Mouse (Mus musculus) intestine, embryonic 16.5 days (tissue): ENCODE measurements around the gene Tmpo. TPM values are rescaled to one million over a fixed set of nuclear protein-coding genes. Genes with fewer than 3 reads are reported as not detected.

Experiments used
- ATAC-seq: fragments of 200-750 bp; cut with Nextera tagmentation; 2 replicates; pipeline ENCODE4 v1.8.0; 2017; ENCODE audit warnings: moderate TSS enrichment, moderate library complexity
- H3K27ac ChIP-seq: fragments of 300-500 bp; sonication (generic); 2 replicates; pipeline ENCODE4 v1.5.1; 2014; ENCODE audit warnings: mild to moderate bottlenecking, low read length
- H3K27me3 ChIP-seq: fragments of 300-500 bp; sonication (generic); replicated peaks from 2 replicates; pipeline ENCODE4 v1.6.1; 2014; ENCODE audit warnings: low read length, control low read depth, mixed read lengths; ENCODE audit not compliant: control insufficient read depth, insufficient read depth
- H3K36me3 ChIP-seq: fragments of 300-500 bp; sonication (generic); 2 replicates; pipeline ENCODE4 v1.6.1; 2014; ENCODE audit warnings: low read length, control low read depth; ENCODE audit not compliant: control insufficient read depth, insufficient read depth
- H3K4me1 ChIP-seq: fragments of 300-500 bp; sonication (generic); 2 replicates; pipeline ENCODE4 v1.6.1; 2014; ENCODE audit warnings: low read length, control low read depth, mixed read lengths; ENCODE audit not compliant: control insufficient read depth, insufficient read depth
- H3K4me2 ChIP-seq: fragments of 300-500 bp; sonication (generic); 2 replicates; pipeline ENCODE4 v1.6.1; 2014; ENCODE audit warnings: low read depth, low read length, control low read depth
- H3K4me3 ChIP-seq: fragments of 300-500 bp; sonication (generic); 2 replicates; pipeline ENCODE4 v1.5.1; 2014; ENCODE audit warnings: mild to moderate bottlenecking, low read length
- H3K9ac ChIP-seq: fragments of 300-500 bp; sonication (generic); 2 replicates; pipeline ENCODE4 v1.6.1; 2014; ENCODE audit warnings: low read depth, low read length
- H3K9me3 ChIP-seq: fragments of 300-500 bp; sonication (generic); 2 replicates; pipeline ENCODE4 v1.6.1; 2016; ENCODE audit warnings: low read length, control low read depth; ENCODE audit not compliant: control insufficient read depth
- WGBS: fragments of 180-500 bp; shearing (Covaris S2); extraction: QIAGEN DNeasy Blood & Tissue Kit; methylation state at CpG from one replicate; pipeline ENCODE4 v1.1.7; 2014; 5-methylcytosine and 5-hydroxymethylcytosine counted together
- polyA plus RNA-seq: library from polyadenylated mRNA; unstranded; fragments of >200 nt; fragmentation: Nextera tagmentation; extraction: Ambion mirVana; gene quantifications from 2 replicates; pipeline ENCODE4 v1.2.1, GENCODE M21; 2015

Gene Tmpo
- polyA plus RNA-seq, 1 experiment from 2014 or later, result 111 TPM

DNA sequence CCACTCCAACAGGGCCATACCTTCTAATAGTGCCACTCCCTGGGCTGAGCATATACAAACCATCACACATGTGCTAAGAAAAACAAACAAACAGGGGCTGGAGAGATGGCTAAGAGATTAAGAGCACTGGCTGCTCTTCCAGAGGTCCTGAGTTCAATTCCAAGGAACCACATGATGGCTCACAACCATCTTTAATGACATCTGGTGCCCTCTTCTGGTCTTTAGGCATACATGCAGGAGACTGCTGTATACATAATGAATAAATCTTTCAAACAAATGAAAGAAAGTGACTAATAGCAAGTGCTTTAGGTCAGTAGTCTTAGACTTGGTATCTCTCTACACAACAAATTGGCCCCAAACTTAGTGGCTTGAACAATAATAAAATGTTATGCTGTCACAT, 26.2 kb upstream of the Tmpo start:
- H3K27me3 ChIP-seq, result no peaks in the 10 kb centered on the region
- ATAC-seq, result no peak
- no peak overlapping the region for H3K4me2 ChIP-seq
- no peaks in the 10 kb centered on the region for H3K36me3 ChIP-seq
- no peaks in the 10 kb centered on the region for H3K4me1 ChIP-seq
- no peak overlapping the region for H3K27ac ChIP-seq
- no peaks in the 10 kb centered on the region for H3K9me3 ChIP-seq
- no peak overlapping the region for H3K9ac ChIP-seq
- H3K4me3 ChIP-seq, result no peak overlapping the region

DNA sequence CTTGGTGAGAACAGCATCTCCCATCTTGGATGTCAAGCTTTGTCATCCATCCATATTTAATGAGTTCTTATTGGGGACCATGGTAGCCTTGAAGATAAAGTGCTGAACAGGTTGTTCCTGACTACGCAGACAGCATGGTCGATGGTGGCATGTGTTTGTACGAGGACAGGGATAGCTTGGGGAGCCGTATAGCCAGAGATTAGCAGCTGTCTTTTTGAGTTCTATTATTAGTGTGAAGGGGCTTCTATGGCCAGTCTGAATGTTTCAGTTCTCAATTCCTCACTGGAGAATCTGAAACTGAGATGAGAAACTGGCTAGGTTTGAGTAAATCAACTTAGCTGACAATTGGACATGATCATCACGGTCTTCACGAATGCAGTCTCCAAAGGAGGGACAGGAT, 24.5 kb upstream of the Tmpo start:
- H3K9ac ChIP-seq, result no peak overlapping the region
- no peaks in the 10 kb centered on the region for H3K9me3 ChIP-seq
- no peaks in the 10 kb centered on the region for H3K36me3 ChIP-seq
- H3K4me2 ChIP-seq, result no peak overlapping the region
- H3K27me3 ChIP-seq, result no peaks in the 10 kb centered on the region
- ATAC-seq, result no peak
- H3K4me1 ChIP-seq, result no peaks in the 10 kb centered on the region
- H3K4me3 ChIP-seq, result no peak overlapping the region
- WGBS, result 85% methylated on average over 6 of the region's 6 CpGs
- no peak overlapping the region for H3K27ac ChIP-seq

DNA sequence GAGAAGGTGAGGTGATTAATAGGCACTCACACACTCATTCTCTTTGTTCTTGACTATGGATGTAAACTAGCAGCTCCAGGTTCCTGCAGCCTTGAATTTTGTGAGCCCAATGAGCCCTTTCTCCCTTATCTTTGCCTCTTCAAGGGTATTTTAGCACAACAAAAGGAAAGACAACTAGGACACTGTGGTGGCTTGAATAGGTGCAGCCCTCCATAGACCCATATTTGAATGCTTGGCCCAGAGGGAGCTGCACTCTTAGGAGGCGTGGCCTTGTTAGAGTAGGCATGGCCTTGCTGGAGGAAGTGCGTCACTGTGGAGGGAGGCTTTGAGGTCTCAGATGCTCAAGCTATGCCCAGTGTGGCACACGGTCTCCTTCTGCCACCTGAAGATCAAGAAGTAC, 19.5 kb upstream of the Tmpo start:
- ATAC-seq, result no peak
- Histone ChIP-seq H3K27me3 (no peaks in the 10 kb centered on the region), H3K9me3 (0 out of 2 replicates have a peak, but pooled peaks cover 3% of the 10 kb centered on the region), H3K4me3 (no peak overlapping the region), H3K27ac (no peak overlapping the region), H3K36me3 (no peaks in the 10 kb centered on the region), H3K9ac (no peak overlapping the region), H3K4me2 (no peak overlapping the region), H3K4me1 (no peaks in the 10 kb centered on the region)
- 91% methylated on average over 3 of the region's 3 CpGs for WGBS

DNA sequence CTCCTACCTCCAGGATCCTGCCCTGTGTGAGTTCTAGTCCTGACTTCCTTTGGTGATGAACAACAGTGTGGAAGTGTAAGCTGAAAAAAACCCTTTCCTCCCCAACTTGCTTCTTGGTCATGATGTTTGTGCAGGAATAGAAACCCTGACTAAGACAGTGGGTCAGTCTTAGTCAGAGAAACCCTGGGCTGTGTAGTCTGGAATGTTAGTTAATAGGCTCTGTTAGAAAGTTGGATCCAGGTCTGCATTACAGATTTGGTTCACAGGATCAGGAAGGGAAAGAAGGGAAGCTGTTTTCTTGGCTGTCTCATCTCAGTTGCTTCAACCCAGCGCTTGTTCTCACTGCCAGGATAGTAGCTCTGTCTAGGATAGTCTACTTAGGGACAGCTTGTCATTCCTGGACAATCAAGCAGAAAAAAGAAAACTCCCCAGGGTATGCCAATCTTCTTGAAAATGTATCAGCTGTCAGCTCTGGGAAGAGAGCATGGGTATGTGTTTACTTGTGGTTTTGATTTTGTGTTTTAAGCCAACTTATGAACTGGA, 18.2 kb upstream of the Tmpo start:
- Histone ChIP-seq H3K9me3 (0 out of 2 replicates have a peak, but pooled peaks cover 3% of the 10 kb centered on the region), H3K4me2 (no peak overlapping the region), H3K27ac (no peak overlapping the region), H3K27me3 (no peaks in the 10 kb centered on the region), H3K36me3 (no peaks in the 10 kb centered on the region), H3K9ac (no peak overlapping the region), H3K4me3 (no peak overlapping the region), H3K4me1 (no peaks in the 10 kb centered on the region)
- WGBS, result 78% methylated on average over 1 of the region's 1 CpGs
- no peak for ATAC-seq

DNA sequence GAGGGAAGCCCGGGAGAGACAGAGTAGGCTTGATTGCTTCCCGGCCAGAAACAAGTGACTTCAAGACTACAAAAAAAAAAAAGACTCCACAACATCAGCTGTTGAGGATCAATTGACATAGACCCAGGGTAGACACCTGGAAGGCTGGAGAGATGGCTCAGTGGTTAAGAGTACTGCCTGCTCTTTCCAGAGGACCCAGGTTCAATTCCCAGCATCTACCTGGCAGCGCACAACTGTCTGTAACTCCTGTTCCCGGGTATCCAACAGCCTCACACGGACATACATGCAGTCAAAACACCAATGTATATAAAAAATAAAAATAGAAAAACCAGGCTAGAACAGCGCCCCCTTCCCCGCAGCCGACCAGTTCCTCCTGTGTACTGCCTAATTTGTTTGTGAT, 16.6 kb upstream of the Tmpo start:
- Histone ChIP-seq H3K9me3 (0 out of 2 replicates have a peak, but pooled peaks cover 3% of the 10 kb centered on the region), H3K36me3 (no peaks in the 10 kb centered on the region), H3K4me2 (no peak overlapping the region), H3K27ac (no peak overlapping the region), H3K9ac (no peak overlapping the region), H3K27me3 (no peaks in the 10 kb centered on the region), H3K4me3 (no peak overlapping the region), H3K4me1 (no peaks in the 10 kb centered on the region)
- no peak for ATAC-seq
- WGBS, result 92% methylated on average over 8 of the region's 8 CpGs

DNA sequence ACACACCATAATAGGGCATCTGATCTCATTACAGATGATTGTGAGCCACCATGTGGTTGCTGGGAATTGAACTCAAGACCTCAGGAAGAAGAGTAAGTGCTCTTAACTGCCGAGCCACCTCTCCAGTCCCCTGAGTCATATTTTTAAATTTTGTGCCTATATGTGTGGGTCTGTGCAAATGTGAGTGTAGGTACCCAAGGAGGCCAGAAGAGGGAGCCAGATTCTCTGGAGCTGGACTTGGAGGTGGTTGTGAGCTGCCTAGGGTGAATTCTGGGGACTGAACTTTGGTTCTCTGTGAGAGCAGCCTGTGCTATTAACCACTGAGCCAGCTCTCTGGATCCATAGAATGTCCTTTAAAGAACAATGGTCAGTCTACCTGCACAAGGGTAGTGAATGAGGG, 15.7 kb upstream of the Tmpo start:
- ATAC-seq, result no peak
- 87% methylated on average over 1 of the region's 1 CpGs for WGBS
- H3K27me3 ChIP-seq, result no peaks in the 10 kb centered on the region
- no peaks in the 10 kb centered on the region for H3K4me1 ChIP-seq
- H3K4me3 ChIP-seq, result no peak overlapping the region
- H3K9ac ChIP-seq, result no peak overlapping the region
- H3K36me3 ChIP-seq, result no peaks in the 10 kb centered on the region
- H3K4me2 ChIP-seq, result no peak overlapping the region
- H3K27ac ChIP-seq, result no peak overlapping the region
- H3K9me3 ChIP-seq, result 0 out of 2 replicates have a peak, but pooled peaks cover 3% of the 10 kb centered on the region

DNA sequence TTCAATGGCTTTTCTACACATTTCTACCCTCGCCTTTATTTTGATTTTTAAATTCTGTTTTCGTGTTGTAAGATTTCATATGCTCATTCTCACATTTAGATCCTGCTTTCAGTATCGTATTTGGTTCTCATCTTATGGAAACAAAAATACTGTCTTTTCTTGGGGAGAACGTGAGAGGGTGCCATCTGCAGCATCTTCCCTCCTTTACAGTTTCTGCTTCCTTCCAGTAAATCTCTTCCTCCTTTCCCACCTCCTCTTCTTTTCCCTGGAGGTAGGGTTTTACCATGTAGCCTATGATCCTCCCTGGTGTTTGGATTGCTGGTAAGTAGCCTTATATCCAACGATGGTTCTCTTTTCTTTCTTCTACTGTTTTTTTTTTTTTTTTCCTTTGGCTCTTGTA, 14.6 kb upstream of the Tmpo start:
- H3K27ac ChIP-seq, result no peak overlapping the region
- H3K27me3 ChIP-seq, result no peaks in the 10 kb centered on the region
- no peaks in the 10 kb centered on the region for H3K4me1 ChIP-seq
- no peaks in the 10 kb centered on the region for H3K36me3 ChIP-seq
- H3K9me3 ChIP-seq, result 0 out of 2 replicates have a peak, but pooled peaks cover 3% of the 10 kb centered on the region
- no peak overlapping the region for H3K4me2 ChIP-seq
- 82% methylated on average over 5 of the region's 5 CpGs for WGBS
- ATAC-seq, result no peak
- H3K4me3 ChIP-seq, result no peak overlapping the region
- no peak overlapping the region for H3K9ac ChIP-seq

DNA sequence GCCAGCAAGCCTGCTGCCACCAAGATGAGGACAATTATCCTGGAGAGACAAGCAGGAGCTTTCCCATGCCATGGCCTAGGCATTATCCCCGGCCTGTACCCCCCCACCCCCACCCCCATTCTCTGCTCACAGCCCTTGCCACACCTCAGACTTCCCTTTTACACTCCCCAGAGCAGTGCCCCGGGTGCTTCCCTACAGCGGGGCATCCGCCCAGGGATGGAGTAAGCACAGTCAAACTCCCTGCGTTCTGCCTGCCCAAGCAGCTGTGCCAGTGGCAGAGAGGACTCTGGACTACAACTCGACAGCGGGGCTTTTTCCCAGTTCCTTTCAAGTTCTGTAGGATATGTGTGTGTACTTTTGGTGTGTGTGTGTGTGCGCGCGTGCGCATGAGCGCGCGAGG, 14.0 kb upstream of the Tmpo start:
- Histone ChIP-seq H3K9me3 (0 out of 2 replicates have a peak, but pooled peaks cover 3% of the 10 kb centered on the region), H3K27ac (no peak overlapping the region), H3K36me3 (no peaks in the 10 kb centered on the region), H3K4me3 (no peak overlapping the region), H3K9ac (no peak overlapping the region), H3K4me2 (no peak overlapping the region), H3K4me1 (no peaks in the 10 kb centered on the region), H3K27me3 (no peaks in the 10 kb centered on the region)
- ATAC-seq, result no peak
- 83% methylated on average over 14 of the region's 14 CpGs for WGBS

DNA sequence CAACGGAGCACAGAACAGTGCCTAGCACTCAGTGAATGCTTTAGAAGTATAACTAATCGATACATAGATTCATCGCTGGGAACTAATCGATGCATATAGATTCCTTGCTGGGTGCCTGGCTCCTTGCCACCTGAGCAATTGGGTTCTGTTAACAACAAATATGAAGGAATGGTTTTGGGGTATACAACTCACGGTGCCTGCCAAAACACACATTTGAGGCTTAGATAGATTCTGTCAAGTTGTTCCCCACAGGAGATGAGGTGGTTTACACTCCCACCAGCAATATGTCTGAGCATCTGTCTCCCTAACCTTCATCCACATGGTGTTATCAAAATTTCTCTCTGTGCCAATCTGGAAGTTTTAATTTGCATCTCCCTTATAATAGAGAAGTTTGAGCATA, 10.7 kb upstream of the Tmpo start:
- WGBS, result 91% methylated on average over 5 of the region's 5 CpGs
- no peak overlapping the region for H3K27ac ChIP-seq
- H3K4me2 ChIP-seq, result no peak overlapping the region
- 0 out of 2 replicates have a peak, but pooled peaks cover 2% of the 10 kb centered on the region for H3K9me3 ChIP-seq
- no peak overlapping the region for H3K4me3 ChIP-seq
- H3K36me3 ChIP-seq, result no peaks in the 10 kb centered on the region
- no peak overlapping the region for H3K9ac ChIP-seq
- 0 out of 2 replicates have a peak, but pooled peaks cover 3% of the 10 kb centered on the region for H3K4me1 ChIP-seq
- no peak for ATAC-seq
- no peaks in the 10 kb centered on the region for H3K27me3 ChIP-seq

DNA sequence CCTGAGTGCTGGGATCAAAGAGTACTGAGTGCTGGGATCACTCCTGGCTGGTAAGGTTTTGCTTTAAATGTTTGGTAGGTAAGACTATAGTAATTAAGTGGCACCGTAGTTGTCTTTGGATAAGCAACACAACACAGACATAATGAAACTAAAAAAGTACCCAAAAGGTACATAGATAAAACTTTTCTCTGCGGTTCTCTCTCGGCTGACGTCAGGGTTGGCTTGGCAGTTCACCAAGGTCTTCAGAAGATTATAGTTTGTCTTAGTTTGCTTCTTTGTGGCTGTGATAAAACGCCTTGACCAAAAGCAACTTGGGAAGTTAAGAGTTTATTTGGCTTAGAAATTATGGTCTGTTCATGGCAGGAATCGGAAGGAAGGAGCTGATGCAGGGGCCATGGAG, 8.4 kb upstream of the Tmpo start:
- Histone ChIP-seq H3K4me3 (no peak overlapping the region), H3K36me3 (no peaks in the 10 kb centered on the region), H3K4me1 (0 out of 2 replicates have a peak, but pooled peaks cover 3% of the 10 kb centered on the region), H3K9ac (no peak overlapping the region), H3K27me3 (no peaks in the 10 kb centered on the region), H3K9me3 (no peaks in the 10 kb centered on the region), H3K4me2 (no peak overlapping the region), H3K27ac (no peak overlapping the region)
- ATAC-seq, result no peak
- WGBS, result 85% methylated on average over 6 of the region's 6 CpGs
